Mouse (Mus musculus) frontal cortex, postnatal 25 days (tissue): ENCODE results near the gene Smyd3.

ENCODE experiments used
- DNase-seq, 2 experiments: peaks; one replicate each; pipeline ENCODE4 v3.0.0; 2022; ENCODE audit warnings: low spot score in 2 of 2

Smyd3 gene

GRCm38 (mm10) chr1:179516941-179517712 lies 714 bp downstream of the Smyd3 start:
- DNase-seq: no peak

GRCm38 (mm10) chr1:179511895-179512294 lies 5.9 kb downstream of the Smyd3 start:
- no peak for DNase-seq

- no peak for DNase-seq
Measured at GRCm38 (mm10) chr1:179510546-179511340, 7.1 kb downstream of the Smyd3 start.

GRCm38 (mm10) chr1:179506530-179507315 lies 11.1 kb downstream of the Smyd3 start:
- no peak for DNase-seq

- no peak for DNase-seq
Measured at GRCm38 (mm10) chr1:179502565-179502964, 15.3 kb downstream of the Smyd3 start.

GRCm38 (mm10) chr1:179499257-179499656 lies 18.6 kb downstream of the Smyd3 start:
- DNase-seq: no peak

- DNase-seq: no peak
Measured at GRCm38 (mm10) chr1:179492908-179493307, 24.9 kb downstream of the Smyd3 start.

- no peak for DNase-seq
Measured at GRCm38 (mm10) chr1:179488520-179488919, 29.3 kb downstream of the Smyd3 start.

- no peak for DNase-seq
Measured at GRCm38 (mm10) chr1:179487990-179488389, 29.9 kb downstream of the Smyd3 start.

- no peak for DNase-seq
Measured at GRCm38 (mm10) chr1:179487238-179487637, 30.6 kb downstream of the Smyd3 start.

GRCm38 (mm10) chr1:179485784-179486540 lies 31.9 kb downstream of the Smyd3 start:
- DNase-seq: no peak

- DNase-seq: no peak
Measured at GRCm38 (mm10) chr1:179480862-179481261, 37.0 kb downstream of the Smyd3 start.

GRCm38 (mm10) chr1:179477157-179477902 lies 40.5 kb downstream of the Smyd3 start:
- DNase-seq: peak in 1 of 2 experiments; percentile 33

- DNase-seq: no peak
Measured at GRCm38 (mm10) chr1:179476461-179477156, 41.2 kb downstream of the Smyd3 start.

GRCm38 (mm10) chr1:179474776-179475175 lies 43.1 kb downstream of the Smyd3 start:
- DNase-seq: no peak

GRCm38 (mm10) chr1:179473920-179474643 lies 43.8 kb downstream of the Smyd3 start:
- DNase-seq: no peak

GRCm38 (mm10) chr1:179467970-179468369 lies 49.9 kb downstream of the Smyd3 start:
- DNase-seq: no peak

- no peak for DNase-seq
Measured at GRCm38 (mm10) chr1:179462376-179462775, 55.5 kb downstream of the Smyd3 start.
